Mouse (Mus musculus): ENCODE measurements around the gene Ficd.
A peak's percentile ranks its signal among the peaks of the same experiment; 100 is the strongest.
"Not testable (repeated sequence)": the region's sequence is repeated elsewhere in the genome, so short reads cannot be mapped to it uniquely, and the experiment has no call there.

The Ficd gene

GRCm38 (mm10) chr5:113773664-113774063 lies 38.1 kb downstream of the Ficd start:
- DNase-seq (ENCODE audit: low read depth): peak; percentile 87

GRCm38 (mm10) chr5:113775585-113775984 lies 40.0 kb downstream of the Ficd start:
- no peak for DNase-seq (ENCODE audit: low read depth)

- no peak for DNase-seq (ENCODE audit: low read depth)
Observed at GRCm38 (mm10) chr5:113776128-113776895, 40.7 kb downstream of the Ficd start.

- DNase-seq (ENCODE audit: low read depth): peak; percentile 54
Observed at GRCm38 (mm10) chr5:113776896-113777226, 41.3 kb downstream of the Ficd start.

GRCm38 (mm10) chr5:113777728-113778127 lies 42.1 kb downstream of the Ficd start:
- not testable (repeated sequence) for DNase-seq (ENCODE audit: low read depth)

- no peak for DNase-seq (ENCODE audit: low read depth)
Observed at GRCm38 (mm10) chr5:113779569-113779968, 44.0 kb downstream of the Ficd start.

- no peak for DNase-seq (ENCODE audit: low read depth)
Observed at GRCm38 (mm10) chr5:113780082-113780752, 44.6 kb downstream of the Ficd start.

GRCm38 (mm10) chr5:113780763-113781162 lies 45.2 kb downstream of the Ficd start:
- no peak for DNase-seq (ENCODE audit: low read depth)

- no peak for DNase-seq (ENCODE audit: low read depth)
Observed at GRCm38 (mm10) chr5:113781254-113781653, 45.7 kb downstream of the Ficd start.

GRCm38 (mm10) chr5:113781875-113782274 lies 46.3 kb downstream of the Ficd start:
- no peak for DNase-seq (ENCODE audit: low read depth)

GRCm38 (mm10) chr5:113782624-113783023 lies 47.0 kb downstream of the Ficd start:
- DNase-seq (ENCODE audit: low read depth): no peak

- DNase-seq (ENCODE audit: low read depth): no peak
Observed at GRCm38 (mm10) chr5:113783581-113784001, 48.0 kb downstream of the Ficd start.

- not testable (repeated sequence) for DNase-seq (ENCODE audit: low read depth)
Observed at GRCm38 (mm10) chr5:113784104-113784503, 48.5 kb downstream of the Ficd start.

GRCm38 (mm10) chr5:113786985-113787384 lies 51.4 kb downstream of the Ficd start:
- DNase-seq (ENCODE audit: low read depth): no peak

GRCm38 (mm10) chr5:113788645-113789044 lies 53.0 kb downstream of the Ficd start:
- DNase-seq (ENCODE audit: low read depth): no peak

- no peak for DNase-seq (ENCODE audit: low read depth)
Observed at GRCm38 (mm10) chr5:113789075-113789788, 53.6 kb downstream of the Ficd start.
